Mouse (Mus musculus) heart, embryonic 11.5 days (tissue): ENCODE results near the gene Gnb1l. TPM values are rescaled to one million over a fixed set of nuclear protein-coding genes. Genes with fewer than 3 reads are reported as not detected.

Experiments
- polyA plus RNA-seq: library from polyadenylated mRNA; unstranded; fragments of >200 nt; fragmentation: Nextera tagmentation; extraction: Ambion mirVana; gene quantifications from 2 replicates; pipeline ENCODE4 v1.2.1, GENCODE M21; 2014

Gnb1l gene
- polyA plus RNA-seq, 1 experiment from 2014 or later: 6.5 TPM

Other genes starting within 250 kb of the Gnb1l start
- gene Ranbp1, start 250.0 kb upstream of the Gnb1l start, polyA plus RNA-seq: 585 and 656 TPM in 2 replicates
- gene Gm49776, start 240.4 kb upstream of the Gnb1l start, polyA plus RNA-seq: 3.7 TPM in 1 of 2 replicates, not detected in the other
- gene Dgcr8, start 209.5 kb upstream of the Gnb1l start, polyA plus RNA-seq: 23.6 and 26.4 TPM in 2 replicates
- 56.3 and 62.1 TPM in 2 replicates for gene Tango2, start 150.6 kb upstream of the Gnb1l start, polyA plus RNA-seq
- 19.5 and 23.4 TPM in 2 replicates for gene Arvcf, start 150.5 kb upstream of the Gnb1l start, polyA plus RNA-seq
- gene Txnrd2, start 72.3 kb upstream of the Gnb1l start, polyA plus RNA-seq: 32.6 and 32.8 TPM in 2 replicates
- gene Comt, start 71.9 kb upstream of the Gnb1l start, polyA plus RNA-seq: 90.1 and 96.5 TPM in 2 replicates
- gene Rtl10, start 188 bp downstream of the Gnb1l start, polyA plus RNA-seq: 0.87 and 1.6 TPM in 2 replicates
- 1.2 and 1.4 TPM in 2 replicates for gene Tbx1, start 92.0 kb downstream of the Gnb1l start, polyA plus RNA-seq
- 8.3 and 8.6 TPM in 2 replicates for gene Gp1bb, start 123.7 kb downstream of the Gnb1l start, polyA plus RNA-seq
- 0.73 and 1.0 TPM in 2 replicates for gene Gm49601, start 127.7 kb downstream of the Gnb1l start, polyA plus RNA-seq
- gene Sept5, start 131.2 kb downstream of the Gnb1l start, polyA plus RNA-seq: 6.2 and 8.3 TPM in 2 replicates